Mouse (Mus musculus) left cerebral cortex, postnatal 14 days (tissue): Measurements from ENCODE around the gene Akr1cl. TPM values are rescaled to one million over a fixed set of nuclear protein-coding genes. Genes with fewer than 3 reads are reported as not detected.
"Not testable (repeated sequence)": the region's sequence is repeated elsewhere in the genome, so short reads cannot be mapped to it uniquely, and the experiment has no call there.

Experiments used
- DNase-seq, 2 experiments: peaks; one replicate each; pipeline ENCODE4 v3.0.0; 2021 to 2022; ENCODE audit warnings: low spot score in 2 of 2, mixed read lengths in 1 of 2
- intact Hi-C: fragments of 180-260 bp; cut with DNase I; formaldehyde crosslinking; loops from one replicate; pipeline ENCODE4 v1.15.1; 2025
- long read RNA-seq, 2 experiments: library from polyadenylated mRNA; stranded (forward); transcript quantifications; one replicate each; pipeline ENCODE4 v2.0.0; 2021
- total RNA-seq, 2 experiments: library from RNA; stranded (reverse); gene quantifications; 2 replicates each; pipeline ENCODE4 v1.2.3; 2021

Gene Akr1cl
- not detected for total RNA-seq
- long read RNA-seq, experiment 1, result 0 reads
- long read RNA-seq, experiment 2, result 0 reads

- DNase-seq, result no peak
- intact Hi-C loops, result no loop called here
Observed at GRCm38 (mm10) chr1:65032641-65033040, at the start of gene Akr1cl. Akr1cl (minus strand) TSS chr1:65032759.

- intact Hi-C loops, result no loop called here
- no peak for DNase-seq
Observed at GRCm38 (mm10) chr1:65082188-65082587, 49.6 kb upstream of the Akr1cl start, which contains the start of gene Crygb. Crygb (minus strand) TSS chr1:65082288.

- DNase-seq, result no peak
- intact Hi-C loops, result loop anchor here (5.0 kb wide), 1 partner anchor 33 kb away; no protein-coding TSS in a partner anchor
Observed at GRCm38 (mm10) chr1:65075607-65076006, 43.0 kb upstream of the Akr1cl start.

- no peak for DNase-seq
- intact Hi-C loops, result no loop called here
Observed at GRCm38 (mm10) chr1:65073589-65073988, 41.0 kb upstream of the Akr1cl start, which contains the start of gene Crygc. Crygc (minus strand) TSS chr1:65073689.

GRCm38 (mm10) chr1:65067842-65068241 lies 35.3 kb upstream of the Akr1cl start:
- DNase-seq, result no peak
- intact Hi-C loops, result no loop called here

- DNase-seq, result no peak
- intact Hi-C loops, result no loop called here
Observed at GRCm38 (mm10) chr1:65064201-65064600, 31.6 kb upstream of the Akr1cl start.

GRCm38 (mm10) chr1:65063352-65063751 lies 30.8 kb upstream of the Akr1cl start, which contains the start of gene Crygd:
Crygd (minus strand) TSS chr1:65063452.
- intact Hi-C loops, result no loop called here
- no peak for DNase-seq

GRCm38 (mm10) chr1:65052140-65052539 lies 19.6 kb upstream of the Akr1cl start:
- intact Hi-C loops, result no loop called here

GRCm38 (mm10) chr1:65051696-65052095 lies 19.1 kb upstream of the Akr1cl start:
- intact Hi-C loops, result no loop called here
- DNase-seq, result no peak

More at GRCm38 (mm10) chr1:65052140-65052539, 19.6 kb upstream of the Akr1cl start:
- DNase-seq, result no peak

GRCm38 (mm10) chr1:65050952-65051351 lies 18.4 kb upstream of the Akr1cl start, which contains the start of gene Cryge:
Cryge (minus strand) TSS chr1:65051149.
- DNase-seq, intact Hi-C loops: not testable (repeated sequence)

- DNase-seq, result peak; percentile 31 to 37
- intact Hi-C loops, result loop anchor here (5.0 kb wide), 1 partner anchor 129 kb away; no protein-coding TSS in a partner anchor
Observed at GRCm38 (mm10) chr1:65048781-65049180, 16.2 kb upstream of the Akr1cl start.

- intact Hi-C loops, result loop anchor here (5.0 kb wide), 1 partner anchor 131 kb away; no protein-coding TSS in a partner anchor
- DNase-seq, result peak; percentile 49 to 50
Observed at GRCm38 (mm10) chr1:65046401-65047109, 14.0 kb upstream of the Akr1cl start.

GRCm38 (mm10) chr1:65043433-65043832 lies 10.9 kb upstream of the Akr1cl start:
- no peak for DNase-seq

GRCm38 (mm10) chr1:65041837-65042236 lies 9.3 kb upstream of the Akr1cl start:
- intact Hi-C loops, result loop anchor here (5.0 kb wide), 1 partner anchor 35 kb away; no protein-coding TSS in a partner anchor

More at GRCm38 (mm10) chr1:65043433-65043832, 10.9 kb upstream of the Akr1cl start:
- intact Hi-C loops, result loop anchor here (5.0 kb wide), 1 partner anchor 34 kb away; no protein-coding TSS in a partner anchor

GRCm38 (mm10) chr1:65040806-65041205 lies 8.2 kb upstream of the Akr1cl start:
- intact Hi-C loops, result loop anchor here (5.0 kb wide), 1 partner anchor 36 kb away; no protein-coding TSS in a partner anchor

More at GRCm38 (mm10) chr1:65041837-65042236, 9.3 kb upstream of the Akr1cl start:
- DNase-seq, result no peak

GRCm38 (mm10) chr1:65039679-65040078 lies 7.1 kb upstream of the Akr1cl start:
- intact Hi-C loops, result loop anchor here (5.0 kb wide), 1 partner anchor 38 kb away; no protein-coding TSS in a partner anchor
- no peak for DNase-seq

More at GRCm38 (mm10) chr1:65040806-65041205, 8.2 kb upstream of the Akr1cl start:
- DNase-seq, result no peak

- intact Hi-C loops, result no loop called here
- DNase-seq, result no peak
Observed at GRCm38 (mm10) chr1:65037542-65037941, 5.0 kb upstream of the Akr1cl start.

GRCm38 (mm10) chr1:65035513-65035912 lies 3.0 kb upstream of the Akr1cl start:
- no peak for DNase-seq
- intact Hi-C loops, result no loop called here

GRCm38 (mm10) chr1:65028206-65028605 lies 4.4 kb downstream of the Akr1cl start:
- intact Hi-C loops, result no loop called here

GRCm38 (mm10) chr1:65012726-65013125 lies 19.8 kb downstream of the Akr1cl start:
- DNase-seq, result no peak
- intact Hi-C loops, result loop anchor here (5.0 kb wide), 2 partner anchors 275 to 1355 kb away; partner anchors contain the start of gene Fzd5

More at GRCm38 (mm10) chr1:65028206-65028605, 4.4 kb downstream of the Akr1cl start:
- no peak for DNase-seq
